Mouse (Mus musculus) cerebellum, adult 11 months (tissue): ENCODE data around the gene Psenen.

ENCODE experiments used
- DNase-seq: peaks from one replicate; pipeline ENCODE4 v3.0.0; 2022

The Psenen gene

DNA sequence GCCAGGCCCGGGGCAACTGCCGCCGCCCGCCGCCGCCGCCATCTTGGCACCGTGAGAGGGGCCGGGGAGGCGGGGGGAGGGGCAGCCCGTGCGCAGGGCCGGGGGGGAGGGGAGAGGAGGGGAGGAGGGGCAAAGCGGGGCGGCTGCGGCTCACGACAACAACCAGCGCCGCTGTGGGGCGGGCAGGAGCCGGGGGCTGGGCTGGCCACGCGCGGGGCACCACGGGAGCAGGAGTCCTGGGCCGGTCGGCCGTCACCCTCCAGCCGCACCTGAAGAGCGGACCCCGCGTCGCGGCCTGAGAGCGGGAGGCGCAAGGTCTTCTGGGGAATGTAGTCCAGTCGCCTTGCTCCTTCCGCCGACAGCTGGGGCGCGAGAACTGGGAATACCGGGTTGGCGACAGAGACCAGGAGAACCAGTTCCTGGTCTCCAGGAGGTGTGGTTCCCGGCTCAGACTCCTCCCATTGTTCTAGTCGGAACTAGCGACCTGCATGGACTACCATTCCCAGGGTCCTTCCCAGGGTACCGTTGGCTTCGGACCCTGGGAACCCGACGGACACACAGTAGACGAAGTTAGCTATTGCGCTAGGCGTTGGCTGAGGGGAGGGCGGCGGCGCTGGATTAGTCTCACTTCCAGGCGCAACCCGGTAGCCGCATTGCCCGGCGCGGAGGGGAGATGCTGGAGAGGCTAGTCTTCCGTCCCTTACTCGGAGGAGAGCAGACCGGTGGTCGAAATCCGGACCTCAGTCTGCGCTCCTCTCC lies 25.4 kb upstream of the Psenen start, which contains the start of gene Kmt2b:
TSS of gene Kmt2b (minus strand) at position 51 of the 759 bp plus-strand sequence.
- peak; percentile 96 for DNase-seq

DNA sequence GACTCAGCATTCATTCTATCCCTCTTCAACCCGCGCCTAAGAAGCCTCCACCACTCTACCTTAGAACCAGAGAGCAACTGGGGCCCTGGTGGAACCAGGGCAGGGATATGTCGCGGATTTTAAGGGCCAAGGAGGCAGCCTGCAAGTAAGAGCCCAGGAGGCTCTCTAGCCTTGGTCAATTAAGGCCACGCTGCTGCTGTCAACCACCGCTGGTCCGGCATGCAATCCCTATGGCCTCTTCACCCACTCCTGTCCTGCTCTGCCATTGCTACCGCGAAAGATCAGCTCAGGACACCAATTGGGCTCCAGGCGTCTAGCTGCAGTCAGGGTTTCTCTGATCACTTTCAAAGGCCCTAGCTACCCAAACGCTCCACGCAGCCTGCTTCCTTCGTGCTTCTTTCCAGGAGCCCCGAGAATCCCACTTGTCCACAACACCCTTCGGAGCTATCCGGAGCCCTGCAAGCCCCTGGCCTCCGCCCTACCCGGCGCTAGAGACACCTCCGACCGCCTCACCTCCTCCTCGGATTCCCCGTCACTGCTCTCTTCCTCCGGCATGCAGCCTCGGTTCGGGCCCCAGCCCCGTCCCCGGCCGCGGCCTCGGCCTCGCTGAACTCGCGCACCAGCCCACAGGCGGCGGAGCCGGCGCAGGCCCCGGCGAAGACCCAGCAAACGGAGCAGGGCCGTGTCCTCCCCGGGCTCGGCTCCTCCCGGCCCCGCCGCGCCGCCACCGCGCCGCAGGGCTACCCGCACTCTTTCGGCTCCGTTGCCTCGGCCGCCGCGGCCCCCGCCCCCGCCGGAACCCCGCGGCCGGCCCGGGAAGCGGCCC lies 24.6 kb upstream of the Psenen start:
- no peak for DNase-seq

GRCm38 (mm10) chr7:30586455-30587020 lies 23.1 kb upstream of the Psenen start:
- peak; percentile 42 for DNase-seq

DNA sequence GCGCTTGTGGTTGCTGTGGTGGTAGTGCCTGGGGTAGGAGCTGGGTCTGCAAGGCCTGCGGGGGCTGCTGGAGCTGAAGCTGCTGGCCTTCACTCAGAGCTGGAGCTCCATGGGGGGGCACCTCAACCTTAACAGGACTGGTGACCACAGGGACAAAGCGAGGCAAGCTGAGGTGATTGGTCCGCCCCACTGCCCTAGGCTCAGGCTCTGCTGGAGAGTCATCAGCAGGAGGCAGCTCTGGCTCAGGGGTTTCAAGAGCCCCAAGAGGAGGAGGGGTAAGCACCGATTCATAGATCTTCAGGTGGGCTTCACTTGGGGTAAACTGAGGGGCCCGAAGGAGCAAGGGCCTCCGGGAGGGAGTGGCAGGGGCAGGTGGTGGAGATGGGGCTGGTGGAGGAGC lies 21.7 kb upstream of the Psenen start:
- DNase-seq, result peak; percentile 18

DNA sequence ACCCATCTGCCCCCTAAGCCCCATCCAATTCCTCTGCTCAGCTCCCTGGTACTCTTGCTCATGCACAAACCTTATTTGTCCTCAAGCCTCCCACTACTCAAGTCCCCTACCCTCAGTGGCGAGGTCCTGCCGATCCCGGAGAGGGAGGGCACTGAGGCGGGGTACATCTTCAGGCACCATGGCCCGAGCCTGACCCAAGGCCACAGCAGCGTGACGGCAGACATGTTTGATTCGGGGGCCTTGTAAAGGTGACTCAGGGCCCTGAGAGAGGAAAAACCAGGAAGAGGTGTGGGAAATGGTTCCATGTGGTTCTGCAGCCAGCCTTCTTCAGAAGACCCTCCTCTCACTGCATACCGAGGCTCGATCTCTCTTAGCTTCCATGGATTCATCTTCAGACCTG lies 20.9 kb upstream of the Psenen start:
- peak; percentile 11 for DNase-seq

GRCm38 (mm10) chr7:30581547-30581946 lies 18.1 kb upstream of the Psenen start:
- DNase-seq, result peak; percentile 16

DNA sequence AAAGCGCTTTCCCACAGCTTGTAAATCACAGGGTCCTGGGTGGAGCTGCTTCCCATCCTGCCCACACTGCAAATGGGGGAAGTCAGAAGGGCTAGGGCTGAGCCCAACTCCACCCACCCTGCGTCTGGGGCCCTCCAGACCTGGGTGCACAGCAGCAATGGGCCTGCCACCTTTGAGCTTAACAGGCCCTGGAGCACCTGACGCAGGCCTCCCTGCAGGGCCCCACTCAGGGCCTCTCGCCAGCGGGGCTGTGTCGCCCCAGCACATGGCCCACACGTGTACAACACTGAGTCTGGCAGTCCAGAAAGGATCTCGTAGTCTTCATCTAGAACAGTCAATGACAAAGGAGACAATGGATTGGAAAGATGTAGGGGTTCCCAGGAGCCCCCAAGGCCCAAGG lies 16.5 kb upstream of the Psenen start:
- no peak for DNase-seq

- peak; percentile 73 for DNase-seq
Measured at GRCm38 (mm10) chr7:30572969-30573368, 9.5 kb upstream of the Psenen start.

GRCm38 (mm10) chr7:30572389-30572788 lies 9.0 kb upstream of the Psenen start:
- no peak for DNase-seq

- DNase-seq, result no peak
Measured at GRCm38 (mm10) chr7:30567555-30567954, 4.1 kb upstream of the Psenen start.

GRCm38 (mm10) chr7:30566033-30566432 lies 2.6 kb upstream of the Psenen start:
- DNase-seq, result no peak

DNA sequence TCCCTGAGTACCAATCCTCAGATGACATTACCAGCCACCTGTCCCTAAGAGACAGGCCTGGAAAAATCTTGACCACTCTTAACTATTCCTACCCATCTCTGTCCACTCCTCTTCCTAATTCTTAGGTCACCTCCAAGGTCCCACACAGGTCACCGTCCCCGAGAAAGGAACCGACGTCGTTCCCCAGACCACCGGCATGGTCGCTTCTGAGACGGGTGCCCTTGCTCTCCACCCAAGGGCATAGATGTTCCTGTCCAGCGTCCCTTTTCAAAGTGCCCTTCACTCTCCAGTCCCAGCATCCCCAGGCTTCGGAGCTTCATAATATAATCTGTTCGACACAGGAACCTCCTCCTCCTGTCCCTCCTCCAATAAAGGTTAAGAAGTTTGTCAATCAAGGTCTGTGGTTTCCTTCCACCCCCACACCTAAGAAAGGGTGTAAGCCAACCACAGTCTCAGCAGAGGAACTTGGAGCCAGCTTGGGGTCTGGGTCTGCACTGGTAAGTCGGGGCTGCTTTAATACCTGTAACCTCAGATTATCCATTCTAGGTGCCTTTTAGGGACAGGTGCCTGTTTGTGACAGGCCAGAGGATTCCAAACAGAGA lies 1.6 kb upstream of the Psenen start, which contains the start of gene Igflr1:
TSS of gene Igflr1 (plus strand) at position 458 of the 602 bp plus-strand sequence.
- DNase-seq, result no peak

- DNase-seq, result no peak
Measured at GRCm38 (mm10) chr7:30563906-30564280, 466 bp upstream of the Psenen start.

- peak; percentile 58 for DNase-seq
Measured at GRCm38 (mm10) chr7:30562526-30563116, 806 bp downstream of the Psenen start.

- DNase-seq, result no peak
Measured at GRCm38 (mm10) chr7:30560296-30560695, 3.1 kb downstream of the Psenen start.

- peak; percentile 99 for DNase-seq
Measured at GRCm38 (mm10) chr7:30559443-30559954, 3.9 kb downstream of the Psenen start, which contains the start of gene Lin37. Gene Lin37, minus strand, starts transcription at chr7:30559838.

DNA sequence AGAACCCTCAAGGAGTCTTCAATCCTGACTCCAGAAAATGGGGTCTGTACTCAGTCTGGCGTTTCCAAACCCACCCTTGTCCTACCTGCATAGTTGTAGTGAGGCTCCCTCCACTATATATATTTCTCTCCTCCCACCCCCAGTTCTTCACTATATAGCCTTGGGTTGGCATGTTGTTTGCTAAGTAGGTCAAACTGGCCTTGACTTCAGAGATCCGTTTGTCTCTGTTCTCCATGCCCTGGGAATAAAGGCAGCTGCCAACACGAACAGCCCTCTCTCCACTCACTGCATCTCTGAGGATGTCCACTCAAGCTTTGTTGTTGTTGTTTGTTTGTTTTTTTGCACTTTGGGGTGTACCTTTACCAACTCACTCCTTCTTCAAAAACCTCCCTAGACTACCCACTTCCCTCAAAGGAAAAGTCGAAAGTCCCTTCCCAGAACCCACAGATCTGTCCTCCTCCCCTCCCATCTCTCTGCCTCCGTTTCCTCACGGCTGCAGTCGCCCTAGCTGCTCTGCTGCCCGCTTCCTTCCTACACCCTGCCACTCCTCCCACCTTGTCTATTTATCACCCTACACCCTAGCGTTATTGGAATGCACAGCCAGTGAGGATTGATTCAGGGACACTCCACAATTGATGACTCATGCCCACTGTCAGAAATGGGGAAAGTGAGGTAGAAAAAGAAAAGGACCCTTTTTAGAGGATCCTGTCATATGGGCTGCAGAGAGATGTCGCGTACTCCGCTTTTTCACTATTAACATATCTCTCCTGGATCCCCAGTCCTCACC lies 4.6 kb downstream of the Psenen start:
- DNase-seq, result no peak

DNA sequence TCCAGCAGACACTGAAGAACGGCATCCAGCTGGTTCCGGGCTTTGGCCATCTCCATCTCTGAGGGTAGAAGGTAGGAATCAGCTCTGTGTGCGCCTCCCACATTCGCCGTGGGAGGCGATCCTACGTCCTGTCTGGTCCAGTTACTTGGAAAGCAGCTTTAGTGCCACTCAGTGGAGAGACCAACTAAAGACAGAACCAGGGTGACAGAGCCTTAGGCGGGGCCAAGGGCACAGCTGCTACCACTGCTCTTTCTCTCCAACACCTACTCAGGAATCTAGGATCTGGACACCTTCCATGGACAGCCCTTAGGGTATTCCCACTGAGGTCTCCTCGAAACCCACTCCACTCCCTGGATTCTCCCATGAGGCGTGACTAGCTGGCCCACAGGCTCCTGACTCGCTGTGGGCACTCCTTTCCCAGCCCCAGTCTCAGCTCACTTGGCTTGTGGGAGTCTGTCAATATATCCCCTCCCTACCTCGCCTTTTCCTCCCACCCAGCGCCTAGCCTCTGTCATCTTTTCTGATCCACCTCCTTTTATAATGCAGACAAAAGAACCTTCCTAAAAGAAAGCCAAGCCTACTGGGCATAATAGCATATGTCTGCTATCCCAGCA lies 5.4 kb downstream of the Psenen start:
- DNase-seq, result no peak

DNA sequence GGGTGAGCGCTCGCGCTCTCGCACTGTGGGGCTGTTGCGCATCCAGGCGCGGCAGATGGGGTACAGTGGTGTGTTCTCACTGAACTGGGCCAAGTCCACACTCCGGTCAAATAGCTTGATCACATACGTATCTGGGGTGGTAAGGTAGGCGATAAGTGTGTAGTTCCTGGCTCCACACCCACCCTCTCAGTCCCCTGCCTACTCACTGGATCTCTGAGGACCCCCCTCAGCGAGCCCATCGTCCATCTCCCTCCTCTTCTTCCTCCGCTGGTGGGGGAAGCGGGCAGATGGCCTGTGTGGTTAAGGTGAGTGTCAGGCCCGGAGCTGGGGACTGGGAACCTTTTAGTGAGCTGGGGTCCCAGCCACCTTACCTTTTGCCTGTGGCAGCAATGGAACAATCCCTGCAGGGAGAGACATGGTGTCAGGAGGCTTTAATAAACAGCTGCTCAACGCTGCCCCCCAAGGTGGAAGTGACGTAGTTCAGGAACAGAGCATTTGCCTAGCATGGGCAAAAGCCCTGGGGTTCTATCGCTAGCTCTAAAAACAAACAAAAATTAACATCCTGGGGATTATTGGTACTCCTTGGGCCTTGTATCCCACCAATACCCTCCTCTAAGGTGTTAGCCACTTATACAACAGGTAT lies 6.4 kb downstream of the Psenen start:
- DNase-seq, result no peak

DNA sequence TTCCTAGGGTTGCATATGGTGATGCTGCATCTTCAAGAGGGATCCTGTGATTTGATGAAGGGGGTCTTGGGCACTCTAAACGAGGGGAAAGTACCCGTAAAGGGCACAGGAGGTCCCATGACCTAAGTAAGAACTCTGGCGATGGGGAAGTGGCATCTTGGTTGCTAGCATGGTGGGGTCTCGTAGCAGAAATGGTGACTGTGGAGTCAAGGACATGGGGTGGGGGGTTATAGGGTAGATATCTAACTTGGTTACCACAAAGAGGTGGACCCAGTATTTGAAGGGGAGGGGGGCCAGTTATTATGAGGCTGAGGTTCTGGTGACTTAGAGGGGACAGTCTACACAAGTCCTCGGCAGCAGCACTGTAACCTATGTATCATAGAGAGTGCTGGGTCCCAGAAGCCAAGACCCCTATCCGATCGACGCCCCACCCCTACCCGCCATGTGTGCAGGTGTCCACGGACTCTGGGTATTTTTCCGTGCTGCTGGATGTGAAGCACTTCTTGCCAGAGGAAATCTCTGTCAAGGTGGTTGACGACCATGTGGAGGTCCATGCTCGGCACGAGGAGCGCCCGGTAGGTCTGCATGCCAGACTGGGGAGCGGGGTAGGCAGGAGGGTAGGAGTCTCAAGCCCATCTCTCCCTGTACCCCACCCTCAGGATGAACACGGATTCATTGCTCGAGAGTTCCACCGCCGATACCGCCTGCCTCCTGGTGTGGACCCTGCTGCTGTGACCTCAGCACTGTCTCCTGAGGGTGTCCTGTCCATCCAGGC lies 9.4 kb downstream of the Psenen start:
- DNase-seq, result no peak
